Mouse (Mus musculus): ENCODE data around the gene Lrp5.

The Lrp5 gene

DNA sequence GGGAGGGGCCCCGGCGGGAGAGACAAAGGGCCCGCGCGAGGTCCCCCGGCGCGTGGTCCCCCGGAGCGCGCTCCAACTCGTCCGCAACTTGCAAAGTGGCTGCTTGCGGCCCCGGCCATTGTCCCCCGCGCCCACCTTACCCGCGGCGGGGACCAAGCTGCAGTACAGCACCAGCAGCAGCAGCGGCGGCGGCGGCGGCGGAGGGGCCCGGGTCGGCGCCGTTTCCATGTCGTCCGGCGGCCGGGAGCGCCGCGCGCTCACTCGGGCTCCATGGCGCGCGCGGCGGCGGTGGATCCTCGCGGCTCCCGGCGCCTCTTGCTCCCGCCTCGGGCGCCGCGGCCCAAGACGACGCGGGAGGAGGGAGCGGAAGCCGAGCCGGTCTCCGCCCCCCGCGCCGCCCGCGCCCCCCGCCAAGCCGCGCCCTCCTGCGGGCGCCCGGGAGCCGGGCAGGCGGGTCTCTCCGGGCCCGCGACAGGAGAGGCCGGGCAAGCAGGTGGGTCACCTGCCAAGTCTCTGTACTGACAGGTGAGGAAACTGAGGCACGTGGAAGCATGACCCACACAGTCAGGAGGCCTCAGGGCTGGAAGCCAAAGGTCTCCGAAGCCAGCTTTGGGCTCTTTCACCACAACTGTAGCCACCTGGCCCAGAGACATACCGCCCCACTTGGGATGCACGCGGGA is at the start of gene Lrp5:
Gene Lrp5 (minus strand): TSS at position 350 of the 680 bp plus-strand sequence.
- peak in 1 of 2 experiments; percentile 7 for DNase-seq (ENCODE audit: low read depth in 2 of 2, low spot score in 2 of 2)

DNA sequence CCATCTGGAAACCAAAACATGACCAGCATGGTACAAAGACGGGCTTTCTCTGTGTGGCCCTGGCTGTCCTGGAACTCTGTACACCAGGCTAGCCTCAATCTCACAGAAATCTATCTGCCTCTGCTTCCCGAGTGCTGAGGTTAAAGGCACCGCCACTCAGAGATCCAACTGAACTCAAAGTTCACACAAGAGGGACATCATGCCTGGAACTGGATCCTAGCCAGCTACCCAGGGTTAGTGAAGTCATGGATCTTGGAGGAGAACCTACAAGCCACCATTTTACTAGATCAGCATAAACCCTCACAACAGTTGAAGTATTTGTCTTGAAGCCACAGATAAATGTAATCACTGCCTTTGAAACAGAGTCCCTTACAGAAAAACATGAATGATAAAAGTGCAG is 49.6 kb upstream of the Lrp5 start:
- DNase-seq (ENCODE audit: low read depth in 2 of 2, low spot score in 2 of 2), result no peak

- DNase-seq (ENCODE audit: low read depth in 2 of 2, low spot score in 2 of 2), result peak; percentile 65 to 70
Measured at GRCm38 (mm10) chr19:3730781-3731646, 44.6 kb upstream of the Lrp5 start.

GRCm38 (mm10) chr19:3728901-3729300 is 42.5 kb upstream of the Lrp5 start:
- no peak for DNase-seq (ENCODE audit: low read depth in 2 of 2, low spot score in 2 of 2)

- peak; percentile 63 to 79 for DNase-seq (ENCODE audit: low read depth in 2 of 2, low spot score in 2 of 2)
Measured at GRCm38 (mm10) chr19:3724779-3725178, 38.4 kb upstream of the Lrp5 start.

DNA sequence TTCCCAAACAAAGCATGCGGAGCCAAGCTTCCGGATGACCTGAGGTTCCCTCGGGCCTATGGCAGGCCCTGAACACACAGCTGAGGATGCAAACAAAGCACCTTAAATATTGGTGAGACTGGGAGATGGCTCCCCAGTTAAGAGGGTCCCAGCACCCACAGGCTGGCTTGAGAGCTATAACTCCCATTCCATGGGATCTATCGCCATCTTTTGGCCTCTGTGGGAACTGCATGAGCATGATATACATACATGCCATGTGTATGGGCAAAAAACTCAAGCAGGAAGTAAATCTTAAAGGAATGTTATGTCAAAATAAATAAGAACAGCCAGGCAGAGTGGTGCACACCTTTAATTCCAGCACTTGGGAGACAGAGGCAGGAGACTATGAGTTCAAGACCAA is 37.5 kb upstream of the Lrp5 start:
- DNase-seq (ENCODE audit: low read depth in 2 of 2, low spot score in 2 of 2), result peak; percentile 42 to 65

GRCm38 (mm10) chr19:3723170-3723569 is 36.8 kb upstream of the Lrp5 start:
- DNase-seq (ENCODE audit: low read depth in 2 of 2, low spot score in 2 of 2), result no peak

DNA sequence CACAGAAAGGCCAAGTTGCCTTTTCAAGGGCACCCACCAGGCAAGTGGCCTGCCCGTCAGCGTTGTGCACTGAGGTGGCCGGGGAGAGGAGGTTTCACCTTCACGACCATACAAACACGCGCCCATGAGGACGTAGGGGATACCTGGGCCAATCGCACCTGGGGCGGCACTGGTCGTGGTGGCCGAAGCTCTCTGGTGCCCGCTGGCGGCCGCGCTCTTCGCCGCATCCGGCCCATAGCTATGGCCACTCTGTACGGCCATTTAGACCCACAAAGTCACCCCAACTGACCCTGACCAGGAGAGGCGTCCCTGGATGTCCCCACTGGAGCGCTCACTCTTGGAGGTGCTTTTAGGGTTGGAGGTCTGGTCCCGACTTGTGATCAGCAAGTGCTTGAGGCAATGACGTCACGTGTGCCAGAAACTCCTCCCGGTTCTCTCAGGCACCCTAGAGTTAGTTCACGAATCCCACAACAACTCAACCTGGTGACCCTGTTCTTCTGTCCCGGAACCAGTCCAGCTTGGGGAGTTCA is 33.1 kb upstream of the Lrp5 start:
- no peak for DNase-seq (ENCODE audit: low read depth in 2 of 2, low spot score in 2 of 2)

DNA sequence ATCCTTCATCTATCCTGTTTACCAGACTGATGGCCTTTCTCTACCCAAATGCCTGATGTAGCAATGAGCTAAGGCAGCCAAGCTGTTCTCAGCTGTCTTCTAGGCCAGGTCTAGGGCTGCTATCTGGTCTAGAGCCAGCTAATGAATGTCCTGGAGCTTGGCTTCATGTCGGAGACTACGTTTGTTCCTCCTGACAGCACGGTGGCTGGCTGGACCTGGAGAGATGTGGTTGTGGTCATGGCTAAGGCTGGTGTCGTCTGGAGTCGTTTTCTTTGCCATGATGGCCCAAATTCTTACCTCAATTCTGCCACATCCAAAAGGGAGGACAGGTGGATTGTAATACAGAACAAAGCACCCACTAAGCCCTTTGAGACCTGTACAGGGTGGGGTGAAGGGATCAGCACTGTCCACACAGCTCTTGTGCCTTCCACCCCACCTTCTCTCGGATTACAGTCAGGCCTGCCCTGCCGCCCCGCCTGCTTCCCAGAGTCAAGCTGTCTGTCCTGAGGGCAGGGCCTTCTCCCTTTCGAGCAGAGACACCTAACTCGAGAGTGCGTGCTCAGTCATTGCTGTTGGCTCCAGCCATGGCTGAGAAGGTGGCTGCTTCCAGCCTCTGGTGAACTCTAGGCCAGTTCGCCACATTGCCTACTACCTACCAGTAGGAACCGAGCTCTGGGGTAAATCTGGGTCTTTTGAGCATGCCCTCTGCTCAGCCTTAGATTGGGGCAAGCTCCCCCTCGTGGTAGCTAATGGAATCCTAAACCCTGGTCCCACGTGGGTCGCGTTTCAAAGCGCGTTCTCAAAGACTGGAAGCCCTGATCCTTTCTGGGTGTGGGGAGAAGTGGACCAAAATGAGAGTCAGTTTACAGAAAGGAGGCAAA is 32.4 kb upstream of the Lrp5 start:
- peak; percentile 72 to 84 for DNase-seq (ENCODE audit: low read depth in 2 of 2, low spot score in 2 of 2)

DNA sequence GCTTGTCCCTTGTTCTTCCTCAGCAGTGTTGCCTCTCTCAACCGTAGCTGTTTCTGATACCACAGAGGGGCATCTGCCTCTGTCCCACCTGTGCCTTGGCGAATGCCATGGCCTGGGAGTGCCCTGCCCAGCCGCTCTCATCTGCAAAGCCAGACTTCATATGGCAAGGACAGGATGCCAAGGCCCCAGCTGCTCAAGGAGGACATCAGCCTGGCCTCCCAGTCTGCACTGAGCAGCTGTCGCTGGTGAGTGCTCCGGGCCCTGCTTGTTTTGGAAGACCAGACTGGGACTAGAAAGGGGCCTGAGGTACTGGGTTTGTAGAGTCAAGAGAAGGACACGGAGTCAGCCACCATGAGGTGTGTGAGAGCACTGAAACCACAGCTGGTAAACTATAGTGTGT is 28.0 kb upstream of the Lrp5 start:
- DNase-seq (ENCODE audit: low read depth in 2 of 2, low spot score in 2 of 2), result no peak

- no peak for DNase-seq (ENCODE audit: low read depth in 2 of 2, low spot score in 2 of 2)
Measured at GRCm38 (mm10) chr19:3710436-3710835, 24.1 kb upstream of the Lrp5 start.

DNA sequence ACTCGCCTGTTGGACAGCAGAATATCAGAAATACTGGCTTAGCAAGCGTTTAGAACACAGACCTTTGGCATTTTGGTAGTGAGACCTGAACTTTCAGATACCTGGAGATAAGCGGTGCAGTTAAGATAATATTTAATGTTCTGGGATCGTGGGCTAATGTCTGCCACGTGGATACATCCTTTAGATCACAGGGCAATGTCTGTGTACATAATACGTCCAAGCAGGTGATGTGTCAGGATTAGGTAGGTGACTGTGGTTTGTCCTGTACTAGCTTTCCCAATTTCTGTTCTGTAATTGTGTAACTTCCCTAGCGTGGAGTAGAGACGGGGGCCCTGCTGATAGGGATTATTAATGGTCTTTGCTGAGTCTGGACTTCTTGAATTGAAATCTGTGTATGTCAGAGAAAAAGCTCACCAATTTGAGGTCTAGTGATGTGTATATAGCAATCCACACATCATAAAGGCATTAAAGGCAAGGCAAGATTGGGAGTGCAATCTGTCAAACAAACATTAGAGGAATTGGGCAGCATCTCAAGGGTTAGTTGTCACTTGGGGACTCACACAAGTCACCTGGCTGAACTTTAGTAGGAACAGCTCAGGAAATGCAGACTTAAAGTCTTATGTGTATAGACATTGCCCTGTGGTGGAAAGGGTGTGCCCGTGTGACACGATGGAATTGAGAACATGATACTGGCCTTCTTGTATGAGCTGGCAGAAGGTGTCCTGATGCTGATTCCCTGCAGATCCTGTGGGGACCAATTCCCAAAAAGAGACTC is 22.8 kb upstream of the Lrp5 start:
- DNase-seq (ENCODE audit: low read depth in 2 of 2, low spot score in 2 of 2), result no peak

DNA sequence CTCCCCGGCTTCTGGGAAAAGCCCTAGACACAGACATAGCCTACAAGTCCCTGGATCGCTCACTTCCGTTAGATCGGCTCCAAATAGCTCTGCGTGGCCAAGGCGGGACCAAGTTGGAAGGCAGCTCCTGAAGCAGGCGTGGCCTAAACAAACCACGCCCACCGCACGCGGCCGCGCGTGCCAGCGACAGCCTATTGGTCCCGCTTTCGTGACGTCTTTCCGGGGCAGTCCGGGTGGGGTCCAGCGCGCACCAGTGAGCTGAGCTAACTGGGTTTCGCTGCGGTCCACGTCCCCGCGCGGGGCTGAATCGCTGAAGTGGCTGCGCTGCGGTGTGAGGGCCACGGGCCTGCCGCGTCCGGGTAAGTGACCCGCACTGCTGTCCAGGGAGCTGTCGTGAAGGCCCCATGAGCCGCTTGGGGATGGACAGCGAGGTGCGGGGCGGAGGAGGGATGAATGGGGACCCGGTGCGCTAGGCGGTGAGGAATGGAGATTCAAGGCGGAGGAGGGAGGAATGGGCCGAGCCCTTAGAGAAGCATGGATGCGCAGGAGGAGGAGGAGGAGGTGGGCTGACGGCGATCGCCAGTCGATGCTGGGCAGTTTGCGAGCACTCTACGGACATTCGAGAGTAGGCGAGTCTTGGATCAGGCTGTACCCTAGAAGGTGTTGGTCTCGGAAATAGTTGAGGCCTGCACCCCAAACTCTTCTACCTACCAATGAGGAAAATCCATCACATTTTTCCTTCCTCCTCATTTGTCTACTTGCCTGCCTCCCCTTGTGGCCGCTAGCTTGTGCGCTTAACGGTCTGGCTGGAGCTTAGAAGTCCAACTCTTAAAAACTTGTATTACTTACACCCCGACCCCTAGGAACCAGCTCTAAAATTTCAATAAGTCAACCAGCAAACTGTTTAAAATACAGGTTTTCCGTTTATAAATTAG is 22.0 kb upstream of the Lrp5 start, which contains the start of gene 1810055G02Rik:
Gene 1810055G02Rik (plus strand): TSS at position 216 of the 935 bp plus-strand sequence.
- peak; percentile 89 to 90 for DNase-seq (ENCODE audit: low read depth in 2 of 2, low spot score in 2 of 2)

GRCm38 (mm10) chr19:3707553-3707952 is 21.2 kb upstream of the Lrp5 start:
- DNase-seq (ENCODE audit: low read depth in 2 of 2, low spot score in 2 of 2), result no peak

DNA sequence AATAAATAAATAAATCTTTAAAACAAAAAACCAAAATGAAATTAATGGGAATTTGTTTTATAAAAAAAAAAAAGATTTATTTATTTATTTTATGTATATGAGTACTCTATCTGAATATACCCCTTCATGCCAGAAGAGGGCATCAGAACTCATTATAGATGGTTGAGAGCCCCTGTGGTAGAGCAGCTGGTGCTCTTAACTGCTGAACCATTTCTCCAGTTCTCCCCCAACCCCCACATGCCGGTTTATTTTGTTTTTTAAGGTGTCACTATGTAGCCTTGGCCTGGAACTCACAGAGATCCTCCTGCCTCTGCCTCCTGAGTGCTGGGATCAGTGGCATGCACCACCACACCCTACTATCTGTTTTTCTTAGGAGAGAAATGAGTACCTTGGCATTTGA is 19.9 kb upstream of the Lrp5 start:
- no peak for DNase-seq (ENCODE audit: low read depth in 2 of 2, low spot score in 2 of 2)

DNA sequence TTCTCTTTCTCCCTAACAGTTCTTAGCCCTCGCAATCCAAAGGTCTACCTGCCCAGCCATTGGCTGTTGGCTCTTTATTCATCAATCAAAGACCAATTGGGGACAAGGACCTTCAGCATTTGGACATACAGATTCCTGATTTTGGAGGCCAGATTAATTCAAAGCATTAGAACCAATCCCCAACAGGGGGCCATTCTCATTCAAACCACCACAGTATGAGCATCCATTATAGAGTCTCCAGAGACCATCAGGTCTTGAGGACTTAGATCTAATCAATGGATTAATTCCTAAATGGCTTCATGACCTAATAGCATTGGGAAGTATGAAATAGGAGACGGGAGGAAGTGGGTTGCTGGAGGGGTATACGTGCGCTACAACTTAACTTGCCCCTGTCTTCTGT is 16.1 kb upstream of the Lrp5 start:
- DNase-seq (ENCODE audit: low read depth in 2 of 2, low spot score in 2 of 2), result no peak

GRCm38 (mm10) chr19:3699508-3700438 is 13.4 kb upstream of the Lrp5 start:
- peak; percentile 85 to 89 for DNase-seq (ENCODE audit: low read depth in 2 of 2, low spot score in 2 of 2)

DNA sequence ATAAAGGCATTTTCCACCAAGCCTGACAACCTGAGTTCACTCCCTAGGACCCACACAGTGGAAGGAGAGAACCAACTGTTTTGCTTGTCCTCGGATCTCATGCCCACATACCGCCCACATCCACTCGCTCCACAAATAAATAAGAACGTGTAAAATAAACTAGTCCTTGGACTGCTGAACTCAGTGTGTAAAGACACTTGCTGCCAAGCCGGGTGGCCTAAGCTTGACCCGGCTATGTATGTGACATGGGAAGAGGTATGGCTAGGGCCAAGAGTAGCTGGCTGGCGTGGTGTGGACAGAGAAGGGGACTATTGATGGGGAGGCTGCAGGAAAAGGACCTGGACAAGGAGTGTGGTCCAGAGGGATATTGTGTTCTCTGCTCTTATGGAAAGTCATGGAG is 11.7 kb upstream of the Lrp5 start:
- DNase-seq (ENCODE audit: low read depth in 2 of 2, low spot score in 2 of 2), result no peak

All from CD8-positive naive resting alpha-beta T cell, adult 2 months (primary cell).